Mouse (Mus musculus) thymus, postnatal 0 days (tissue): Measurements from ENCODE around the gene Vwce. TPM values are rescaled to one million over a fixed set of nuclear protein-coding genes. Genes with fewer than 3 reads are reported as not detected.
A peak's percentile ranks its signal among the peaks of the same experiment; 100 is the strongest.

ENCODE experiments used
- DNase-seq: peaks from one replicate; pipeline ENCODE4 v3.0.0-alpha.2; 2015; ENCODE audit warnings: low spot score
- polyA plus RNA-seq: library from polyadenylated mRNA; unstranded; fragments of >200 nt; fragmentation: Nextera tagmentation; extraction: Ambion mirVana; gene quantifications from 2 replicates; pipeline ENCODE4 v1.2.1, GENCODE M21; 2015

The Vwce gene
- polyA plus RNA-seq, 1 experiment from 2014 or later = 2.2 TPM

DNA sequence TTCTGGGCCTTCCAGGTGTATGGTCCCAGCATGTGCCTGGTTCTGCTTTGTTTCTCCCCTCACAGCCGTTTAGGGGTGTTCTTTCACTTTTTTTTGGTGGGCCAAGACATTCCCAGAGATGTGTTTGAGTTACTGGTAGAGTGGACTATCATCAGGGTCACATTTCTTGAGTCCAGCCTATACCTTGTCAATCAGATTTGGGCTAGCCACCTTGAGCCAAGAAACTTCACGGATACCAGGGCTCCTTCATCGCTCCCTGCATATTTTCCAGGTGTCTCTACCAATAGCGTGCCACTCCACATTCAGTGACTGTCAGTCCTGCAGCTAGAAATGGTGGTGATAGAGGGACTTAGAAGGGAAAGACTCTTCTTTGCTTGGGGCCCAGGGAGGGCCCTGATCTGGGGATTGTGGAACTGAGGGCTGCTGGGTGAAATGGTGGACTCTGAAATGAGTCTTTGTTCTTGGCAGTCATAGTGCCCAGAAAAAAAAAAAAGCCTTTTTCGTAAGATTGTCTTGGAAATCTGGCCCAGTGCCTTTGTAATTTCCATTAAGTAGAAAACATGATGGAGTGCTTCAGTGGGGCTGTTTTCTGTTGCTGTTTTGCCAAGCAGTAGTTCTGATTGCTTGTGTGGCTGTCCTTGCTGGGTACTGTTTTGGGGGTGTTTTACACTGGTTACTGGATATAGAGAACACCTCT, 55.6 kb downstream of the Vwce start:
- DNase-seq = no peak

- DNase-seq = no peak
Measured at GRCm38 (mm10) chr19:10690336-10690735, 56.3 kb downstream of the Vwce start.

GRCm38 (mm10) chr19:10691121-10691520, 57.1 kb downstream of the Vwce start:
- DNase-seq = no peak

DNA sequence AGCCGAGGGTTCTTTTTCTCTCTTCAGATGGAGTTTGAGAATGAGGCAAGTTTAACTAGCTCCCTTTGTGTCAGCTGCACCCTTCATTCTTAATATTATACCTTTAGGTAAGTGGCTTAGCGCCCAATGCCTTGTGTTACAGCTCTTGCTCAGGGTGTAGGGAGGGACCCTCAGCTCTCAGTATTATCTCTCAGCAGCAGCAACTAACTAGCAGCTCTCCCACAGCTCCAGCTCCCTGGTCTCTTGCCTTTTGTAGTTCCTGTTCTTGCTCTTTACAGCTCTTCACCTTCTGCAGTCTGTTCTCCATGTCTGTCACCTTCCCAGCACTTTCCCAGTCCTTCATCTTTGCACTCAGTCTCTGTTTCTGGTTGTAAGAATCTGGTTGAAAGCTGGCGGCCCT, 57.6 kb downstream of the Vwce start:
- no peak for DNase-seq

- DNase-seq = no peak
Measured at GRCm38 (mm10) chr19:10692361-10692760, 58.3 kb downstream of the Vwce start.

DNA sequence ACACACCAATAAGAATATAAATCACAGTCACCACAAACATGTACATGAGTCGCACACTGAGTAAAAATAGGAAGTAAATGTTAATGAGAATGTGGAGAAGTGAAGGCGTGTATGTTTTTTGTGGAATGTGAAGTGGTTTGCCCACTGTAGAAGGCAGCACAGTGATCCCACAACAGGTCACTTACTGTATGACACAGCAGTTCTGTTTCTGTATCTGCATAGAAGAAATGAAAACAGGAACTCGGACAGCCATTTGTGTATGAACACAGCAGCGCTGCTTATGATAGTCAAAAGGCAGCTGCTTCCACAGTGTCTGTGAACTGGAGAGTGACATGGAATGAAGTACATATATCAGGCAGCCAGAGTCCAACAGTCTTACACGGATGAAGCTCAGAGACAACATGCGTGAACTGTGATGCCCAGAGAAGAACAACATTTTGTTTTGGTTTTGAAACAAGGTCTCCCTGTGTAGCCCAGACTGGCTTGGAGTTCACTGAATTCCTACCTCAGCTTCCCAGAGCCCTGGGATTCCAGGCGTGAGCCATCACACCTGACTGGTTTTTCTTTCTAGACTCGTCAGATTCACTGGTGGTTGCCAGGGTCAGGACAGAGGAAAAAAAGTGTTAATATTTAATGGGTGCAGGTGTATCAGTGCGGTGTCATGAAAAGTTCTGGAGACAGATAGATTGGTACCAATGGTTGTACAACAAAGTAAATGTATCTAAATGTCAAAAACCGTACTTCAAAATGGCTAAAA, 60.1 kb downstream of the Vwce start:
- DNase-seq = no peak

DNA sequence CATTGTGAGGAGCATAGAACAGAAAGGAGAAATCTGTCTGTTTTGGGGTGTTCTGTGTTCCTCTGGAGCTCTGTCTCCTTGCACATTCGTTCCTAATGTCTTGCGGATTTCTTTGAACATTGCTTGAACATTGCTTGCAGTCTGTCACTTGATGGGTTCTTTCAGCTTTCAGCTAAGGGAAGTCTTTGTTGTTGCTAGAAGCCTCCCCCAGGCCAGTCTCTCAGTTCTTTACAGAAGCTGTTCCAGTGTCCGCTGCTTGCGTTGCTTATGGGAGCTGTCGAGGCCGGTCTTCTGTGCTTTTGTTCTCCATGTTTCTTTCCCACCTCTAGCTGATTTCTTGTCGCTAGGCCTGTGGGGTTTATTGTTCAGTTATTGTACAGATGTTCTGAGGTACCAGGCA, 61.8 kb downstream of the Vwce start:
- peak; percentile 27 for DNase-seq

DNA sequence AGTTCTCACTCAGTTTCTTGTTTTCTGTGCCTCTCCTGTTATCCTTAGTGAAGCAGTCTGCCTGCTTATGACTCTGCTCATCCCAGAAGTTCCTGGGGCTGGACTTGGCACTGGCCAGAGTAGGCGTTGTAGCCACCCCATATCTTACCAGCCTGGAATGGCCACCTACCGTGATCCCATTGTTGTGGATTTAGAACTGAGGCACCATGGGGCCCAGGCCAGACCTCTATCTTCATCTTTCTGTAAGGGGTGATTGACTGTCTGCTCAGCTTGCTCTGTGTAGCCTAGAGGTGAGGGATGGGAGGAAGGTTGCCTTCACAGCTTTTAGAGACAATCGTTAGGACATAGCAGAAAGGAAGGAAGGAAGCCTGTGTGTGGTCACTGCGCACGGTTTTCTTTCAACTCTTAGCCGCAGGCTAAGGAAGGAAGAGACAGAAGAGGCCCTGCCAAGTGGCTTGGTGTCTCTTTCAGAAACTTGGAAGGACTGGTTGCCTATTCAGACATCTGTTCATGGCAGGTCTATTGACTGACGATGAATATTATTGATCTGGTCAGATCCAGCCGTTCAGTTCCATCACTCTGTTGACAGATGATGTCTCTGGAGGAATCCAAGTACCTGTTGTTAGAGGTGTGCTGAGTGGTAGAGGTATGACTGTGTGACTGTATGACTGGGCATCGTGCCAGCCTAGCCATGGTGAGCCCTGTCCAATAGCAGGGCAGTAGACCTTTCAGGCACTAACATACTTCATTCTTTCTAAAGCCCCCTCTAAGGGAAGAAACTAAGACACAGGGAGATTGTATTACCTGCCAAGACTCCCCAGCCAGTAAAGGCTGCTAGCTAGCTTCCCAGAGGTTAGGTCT, 64.3 kb downstream of the Vwce start:
- peak; percentile 47 for DNase-seq

- DNase-seq = no peak
Measured at GRCm38 (mm10) chr19:10699851-10700250, 65.8 kb downstream of the Vwce start.

DNA sequence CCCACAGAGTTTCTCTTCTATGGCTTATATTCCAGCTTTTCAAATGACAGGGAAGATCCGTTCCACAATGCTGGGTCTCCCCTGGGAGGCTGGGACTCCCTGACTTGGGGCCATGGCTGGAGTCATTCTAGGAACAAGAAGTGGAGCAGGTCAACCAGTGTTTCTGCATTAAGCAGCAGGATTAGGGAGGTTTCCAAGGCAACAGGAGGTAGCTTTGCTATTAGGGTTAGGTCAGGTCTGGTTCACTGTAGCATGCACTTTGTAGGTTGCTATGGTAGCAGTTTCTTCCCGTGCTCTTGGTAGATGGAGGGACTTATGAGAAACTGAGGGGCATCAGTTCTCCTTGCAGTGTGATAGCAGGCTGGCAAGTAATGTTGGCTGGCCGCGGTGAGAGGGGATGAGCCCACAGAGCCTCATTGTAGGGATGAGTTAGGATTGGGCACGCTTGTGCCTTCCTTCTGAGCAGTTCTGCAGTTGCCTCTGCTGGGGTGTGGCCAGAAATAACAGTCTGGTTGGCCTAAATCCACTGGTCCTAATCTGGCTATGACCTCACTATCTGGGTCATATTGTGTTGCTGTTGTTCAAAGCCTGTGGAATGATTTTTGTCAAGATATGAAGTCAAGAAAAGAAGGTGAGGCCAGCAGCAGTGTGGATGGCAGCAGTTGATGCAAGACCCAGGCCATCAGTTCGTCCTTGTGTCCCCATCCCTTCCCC, 67.2 kb downstream of the Vwce start:
- DNase-seq = no peak

DNA sequence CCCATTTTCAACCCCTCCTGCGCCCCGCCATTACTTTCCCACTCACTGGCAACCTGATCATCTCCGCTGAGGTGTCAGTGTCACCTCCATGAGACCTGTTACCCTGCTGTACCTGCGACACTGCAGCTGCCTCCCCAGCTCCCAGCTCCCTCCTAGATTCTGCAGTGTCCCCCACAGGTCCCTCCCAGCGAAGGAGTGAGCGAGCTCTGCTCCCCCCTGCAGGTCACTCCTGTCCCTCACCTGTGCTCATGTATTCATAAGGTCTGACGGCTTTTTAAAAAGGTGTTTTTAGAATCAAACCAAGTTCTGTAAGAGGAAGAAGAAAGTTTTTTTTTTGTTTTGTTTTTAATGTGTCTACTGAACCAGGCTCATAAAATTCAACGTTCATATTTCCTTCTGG, 68.1 kb downstream of the Vwce start:
- no peak for DNase-seq

- DNase-seq = no peak
Measured at GRCm38 (mm10) chr19:10703470-10703869, 69.5 kb downstream of the Vwce start.

GRCm38 (mm10) chr19:10707087-10707875, 73.3 kb downstream of the Vwce start:
- no peak for DNase-seq

GRCm38 (mm10) chr19:10707881-10708280, 73.9 kb downstream of the Vwce start:
- no peak for DNase-seq

- no peak for DNase-seq
Measured at GRCm38 (mm10) chr19:10708900-10709299, 74.9 kb downstream of the Vwce start.

GRCm38 (mm10) chr19:10709360-10710087, 75.5 kb downstream of the Vwce start:
- peak; percentile 81 for DNase-seq

DNA sequence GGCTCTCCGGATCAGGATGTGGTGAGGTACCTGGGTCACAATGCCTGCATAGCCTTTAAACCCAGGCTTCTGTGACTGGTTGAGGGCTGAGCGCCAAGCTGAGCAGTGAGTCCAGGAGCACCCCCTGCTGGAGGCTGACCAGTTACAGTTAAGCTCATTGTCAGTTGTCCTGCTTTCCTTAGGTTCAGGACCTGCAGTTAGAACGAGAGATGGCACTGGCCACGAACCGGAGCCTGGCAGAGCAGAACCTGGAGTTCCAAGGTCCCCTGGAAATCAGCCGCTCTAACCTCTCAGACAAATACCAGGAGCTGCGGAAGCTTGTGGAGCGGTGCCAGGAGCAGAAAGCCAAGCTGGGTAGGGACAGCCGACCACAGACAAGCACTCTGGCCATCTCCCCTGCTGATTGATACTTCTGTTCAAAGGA, 76.1 kb downstream of the Vwce start:
- peak; percentile 75 for DNase-seq

DNA sequence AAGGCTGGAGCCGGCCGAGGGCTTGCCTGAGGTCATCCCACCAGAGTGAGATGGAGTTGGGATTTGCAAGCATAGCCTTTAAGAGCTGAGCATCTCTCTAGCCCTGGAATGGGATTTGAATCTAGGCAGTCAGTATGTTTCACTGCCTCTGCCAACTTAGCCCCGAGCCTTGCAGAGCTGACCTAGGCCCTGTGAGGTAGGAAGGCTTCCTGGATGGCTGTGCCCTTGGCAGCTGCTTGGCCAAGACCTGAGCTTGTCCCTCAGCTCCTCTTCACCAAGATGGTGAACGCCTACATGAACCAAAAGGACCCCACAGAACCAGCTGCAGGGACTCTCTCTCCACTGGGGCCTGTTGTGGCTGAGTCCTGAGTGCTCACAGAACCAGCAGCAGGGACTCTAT, 76.7 kb downstream of the Vwce start:
- DNase-seq = no peak

- no peak for DNase-seq
Measured at GRCm38 (mm10) chr19:10712194-10712593, 78.2 kb downstream of the Vwce start.

DNA sequence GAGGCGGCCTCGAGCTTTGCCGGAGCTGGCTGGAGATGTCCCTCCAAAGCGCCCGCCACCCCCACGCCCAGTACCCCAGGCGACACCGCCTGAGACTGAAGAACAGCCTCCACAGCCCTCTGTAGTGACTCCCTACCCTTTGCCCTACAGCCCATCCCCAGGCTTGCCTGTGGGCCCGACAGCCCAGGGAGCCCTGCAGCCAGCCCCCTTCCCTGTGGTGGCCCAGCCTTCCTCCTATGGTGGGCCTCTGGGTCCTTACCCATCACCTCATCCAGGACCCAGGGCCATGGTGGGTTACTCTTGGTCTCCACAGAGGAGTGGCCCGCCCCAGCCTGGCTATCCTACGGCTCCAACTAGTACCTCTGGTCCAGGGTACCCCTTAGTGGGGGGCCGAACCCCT, 78.6 kb downstream of the Vwce start:
- no peak for DNase-seq
